Mouse (Mus musculus) spleen, embryonic (tissue): ENCODE measurements around the gene Dhx34.

Experiments
- CTCF ChIA-PET: fragments of 350-600 bp; sonication (Branson Sonifier 250); formaldehyde crosslinking; loops from one replicate; lab custom pipeline; 2022; lab: Charles Lee

Gene Dhx34

DNA sequence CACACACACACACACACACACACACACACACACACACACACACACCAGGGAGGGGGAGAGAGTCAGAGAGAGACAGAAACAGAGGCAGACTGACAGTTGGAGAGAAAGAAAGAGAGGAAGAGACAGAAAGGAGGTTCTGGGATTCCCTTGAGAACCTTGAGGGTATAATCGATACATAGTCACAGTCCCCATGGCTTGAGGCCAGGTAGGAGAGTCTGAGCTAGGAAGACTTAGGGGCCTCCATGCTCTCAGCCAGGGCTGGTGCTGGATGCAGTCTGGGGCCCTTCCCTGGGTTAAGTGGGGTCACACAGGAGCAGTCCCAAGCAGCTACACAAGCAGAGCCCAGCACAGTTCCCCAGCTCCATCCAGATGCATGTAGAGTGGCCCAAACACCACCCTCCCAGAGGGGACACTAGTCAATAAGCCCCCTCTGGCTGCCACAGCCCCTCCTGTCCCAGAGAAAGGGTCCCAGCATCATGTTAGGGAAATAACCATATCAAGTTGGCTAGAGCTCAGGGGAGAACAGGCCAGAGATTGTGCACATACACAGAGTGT lies 49.2 kb downstream of the Dhx34 start:
- CTCF ChIA-PET = interaction anchor here (0.6 to 0.7 kb wide), 3 partner anchors 46 to 121 kb away, joined by 3 to 7 read pairs (median 3); no protein-coding TSS in a partner anchor

DNA sequence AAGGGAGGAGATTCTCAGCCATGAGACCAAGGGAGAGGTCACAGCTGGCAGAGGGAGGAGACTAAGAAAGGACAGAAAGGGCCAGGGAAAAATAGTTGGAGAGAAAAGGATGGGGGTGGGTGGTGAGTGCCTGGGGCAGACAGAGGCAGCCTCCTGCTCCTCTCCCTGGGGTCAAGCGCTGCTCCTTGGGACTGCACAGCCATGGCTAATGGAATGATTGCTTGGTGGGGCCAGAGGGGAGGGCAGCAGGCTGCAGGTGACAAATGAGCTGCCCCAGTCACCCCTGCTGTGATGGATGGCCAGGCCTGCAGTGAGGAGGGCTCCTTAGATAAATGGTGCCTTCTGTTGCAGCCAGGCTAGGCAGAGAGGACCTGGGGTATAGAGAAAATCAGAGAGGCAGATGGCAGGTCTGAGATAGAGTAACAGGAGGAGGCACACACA lies 49.7 kb downstream of the Dhx34 start:
- CTCF ChIA-PET = no interaction called here

DNA sequence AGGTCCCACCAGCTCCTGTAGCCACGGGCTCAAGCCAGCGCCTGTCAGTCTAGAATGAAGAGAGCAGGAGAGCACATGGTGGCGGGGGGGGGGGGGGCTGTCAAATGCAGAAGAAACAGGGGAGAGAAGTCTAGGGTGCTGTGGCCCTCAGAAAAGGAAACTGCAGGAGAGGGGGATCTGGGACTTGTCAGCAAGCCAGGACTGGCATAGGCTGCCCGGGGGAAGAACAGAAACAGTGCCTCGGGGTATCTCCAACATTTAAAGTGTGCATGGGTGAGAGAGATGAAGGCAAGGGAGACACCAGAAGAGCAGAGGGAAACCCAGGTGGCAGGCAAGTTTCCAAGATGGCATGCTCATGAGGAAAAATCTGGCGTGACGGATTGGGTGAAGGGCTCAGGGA lies 59.8 kb downstream of the Dhx34 start:
- CTCF ChIA-PET = interaction anchor here (0.6 kb wide), 1 partner anchor 287 kb away, joined by 7 read pairs; no protein-coding TSS in a partner anchor

DNA sequence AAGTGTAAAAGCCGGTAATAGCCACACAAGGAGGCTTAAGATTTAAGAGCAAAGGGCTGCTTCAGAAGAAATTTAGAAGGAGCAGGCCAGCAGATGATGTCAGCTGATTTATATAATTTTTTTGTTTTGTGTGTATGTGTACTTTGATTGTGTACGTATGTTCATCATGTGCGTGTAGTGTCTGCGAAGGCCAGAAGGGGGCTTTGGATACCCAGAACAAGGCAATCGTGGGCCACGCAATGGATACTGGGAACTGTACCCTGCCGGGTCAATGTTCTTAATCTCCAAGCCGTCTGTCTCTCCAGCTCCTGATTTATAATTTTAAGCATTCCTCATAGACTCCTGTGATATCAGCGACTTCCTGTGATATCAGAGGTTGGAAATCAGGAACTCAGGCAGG lies 60.5 kb downstream of the Dhx34 start:
- CTCF ChIA-PET = interaction anchor here (0.6 kb wide), 1 partner anchor 288 kb away, joined by 7 read pairs; no protein-coding TSS in a partner anchor

DNA sequence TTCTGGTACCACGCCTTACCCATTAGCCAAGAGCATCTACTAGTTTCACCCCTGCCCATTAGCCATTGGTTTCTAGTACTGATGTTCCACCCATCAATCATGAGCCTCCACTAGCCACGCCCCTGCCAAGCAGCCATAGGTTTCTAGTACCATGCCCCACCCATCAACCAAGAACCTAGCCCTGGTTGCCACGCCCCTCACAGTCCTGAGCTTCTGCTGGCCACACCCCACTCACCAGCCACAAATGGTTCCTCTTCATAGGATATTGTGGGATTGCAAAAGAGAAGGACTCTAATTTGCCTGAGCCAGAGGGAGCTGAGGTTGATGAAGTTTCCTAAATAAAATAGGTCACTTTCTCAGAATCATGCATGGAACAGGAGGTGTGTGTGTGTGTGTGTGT lies 61.1 kb downstream of the Dhx34 start:
- CTCF ChIA-PET = no interaction called here

DNA sequence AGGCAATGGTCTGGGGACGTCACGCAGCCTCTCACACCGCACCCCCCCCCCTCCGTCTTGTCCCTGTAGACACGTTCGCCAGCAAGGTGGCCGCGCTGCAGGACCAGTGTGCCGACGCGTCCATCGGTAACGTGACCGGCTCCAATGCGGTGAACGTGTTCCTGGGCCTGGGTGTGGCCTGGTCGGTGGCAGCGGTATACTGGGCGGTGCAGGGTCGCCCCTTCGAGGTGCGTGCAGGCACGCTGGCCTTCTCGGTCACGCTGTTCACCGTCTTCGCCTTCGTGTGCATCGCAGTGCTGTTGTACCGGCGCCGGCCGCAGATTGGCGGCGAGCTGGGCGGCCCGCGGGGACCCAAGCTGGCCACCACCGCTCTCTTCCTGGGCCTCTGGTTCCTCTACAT lies 63.1 kb downstream of the Dhx34 start:
- CTCF ChIA-PET = no interaction called here

DNA sequence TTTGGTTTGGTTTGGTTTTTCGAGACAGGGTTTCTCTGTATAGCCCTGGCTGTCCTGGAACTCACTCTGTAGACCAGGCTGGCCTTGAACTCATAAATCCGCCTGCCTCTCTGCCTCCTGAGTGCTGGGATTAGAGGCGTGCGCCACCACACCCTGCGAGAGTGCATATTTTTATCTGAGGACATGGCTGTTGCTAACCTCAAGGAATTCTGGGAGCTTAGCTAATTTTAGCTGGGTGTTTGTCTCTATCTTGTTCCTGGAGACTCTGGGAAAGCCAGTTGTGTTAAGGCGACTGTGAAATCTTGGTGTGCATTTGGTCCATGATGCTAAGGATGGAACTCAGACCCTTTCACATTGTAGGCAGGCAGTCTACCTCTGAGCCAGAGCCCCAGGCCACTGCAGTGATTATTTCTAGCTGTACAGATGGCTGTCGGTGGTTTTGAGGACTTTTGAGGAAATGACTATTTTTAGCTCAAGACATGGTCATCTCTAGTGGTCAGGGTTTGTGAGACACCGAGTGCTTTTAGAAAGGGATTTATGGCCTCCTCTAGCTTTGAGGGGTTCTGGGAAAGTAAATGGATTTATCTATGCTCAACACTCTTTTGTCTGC lies 65.6 kb downstream of the Dhx34 start:
- CTCF ChIA-PET = no interaction called here

DNA sequence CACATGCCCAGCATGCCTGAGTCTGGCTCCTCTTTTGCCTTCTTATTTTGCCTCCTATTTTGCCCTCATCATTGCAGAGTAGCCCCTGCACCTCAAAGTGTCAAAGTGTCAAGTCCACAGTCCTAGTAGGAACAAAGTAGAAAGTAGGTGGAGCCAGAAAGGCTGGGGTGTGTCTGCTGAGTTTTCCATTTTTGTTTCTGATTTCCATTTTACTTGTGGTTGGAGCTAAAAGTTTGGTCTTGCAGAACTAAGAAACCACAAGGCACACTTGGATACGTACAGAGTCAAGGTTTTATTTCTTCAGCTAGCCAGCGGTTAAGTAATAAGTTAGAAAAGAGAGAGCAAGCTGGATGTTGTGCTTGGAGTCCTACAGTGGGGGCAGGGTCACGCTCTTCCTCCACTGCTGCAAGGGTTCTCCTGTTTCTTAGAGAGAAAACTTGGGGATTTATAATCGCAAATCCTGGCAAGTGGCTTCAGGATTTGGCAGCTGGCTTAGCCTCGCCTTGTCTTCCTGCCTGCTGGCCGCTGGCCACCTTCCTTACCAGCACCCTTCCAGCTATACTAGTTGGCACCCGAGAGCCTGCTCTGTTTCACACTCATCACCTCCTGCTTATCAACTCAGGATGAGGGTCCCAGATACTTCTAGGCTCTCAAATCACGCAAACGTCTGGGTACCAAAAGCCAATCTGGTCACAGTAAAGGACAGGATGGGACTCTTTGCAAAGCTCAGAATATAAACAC lies 66.5 kb downstream of the Dhx34 start:
- CTCF ChIA-PET = no interaction called here

DNA sequence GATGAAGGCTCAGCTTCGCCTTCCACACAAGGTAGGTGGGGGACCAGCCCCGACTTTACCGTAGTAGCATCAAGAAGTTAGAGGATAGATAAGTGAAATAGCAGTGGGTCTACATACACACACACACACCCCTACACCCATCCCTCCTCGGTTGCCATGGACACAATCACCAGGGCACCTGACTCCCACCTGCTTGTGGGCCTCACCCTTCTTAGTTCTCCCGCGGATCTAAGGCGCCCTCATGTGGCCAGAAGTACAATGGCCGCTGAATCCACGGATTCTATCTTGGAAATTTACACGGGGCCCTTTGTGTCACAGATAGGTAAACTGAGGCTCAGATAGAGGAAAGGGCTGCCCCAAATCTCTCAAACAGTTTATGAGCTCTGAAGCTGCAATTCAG lies 68.3 kb downstream of the Dhx34 start:
- CTCF ChIA-PET = interaction anchor here (0.6 kb wide), 1 partner anchor 76 kb away, joined by 4 read pairs; no protein-coding TSS in a partner anchor

DNA sequence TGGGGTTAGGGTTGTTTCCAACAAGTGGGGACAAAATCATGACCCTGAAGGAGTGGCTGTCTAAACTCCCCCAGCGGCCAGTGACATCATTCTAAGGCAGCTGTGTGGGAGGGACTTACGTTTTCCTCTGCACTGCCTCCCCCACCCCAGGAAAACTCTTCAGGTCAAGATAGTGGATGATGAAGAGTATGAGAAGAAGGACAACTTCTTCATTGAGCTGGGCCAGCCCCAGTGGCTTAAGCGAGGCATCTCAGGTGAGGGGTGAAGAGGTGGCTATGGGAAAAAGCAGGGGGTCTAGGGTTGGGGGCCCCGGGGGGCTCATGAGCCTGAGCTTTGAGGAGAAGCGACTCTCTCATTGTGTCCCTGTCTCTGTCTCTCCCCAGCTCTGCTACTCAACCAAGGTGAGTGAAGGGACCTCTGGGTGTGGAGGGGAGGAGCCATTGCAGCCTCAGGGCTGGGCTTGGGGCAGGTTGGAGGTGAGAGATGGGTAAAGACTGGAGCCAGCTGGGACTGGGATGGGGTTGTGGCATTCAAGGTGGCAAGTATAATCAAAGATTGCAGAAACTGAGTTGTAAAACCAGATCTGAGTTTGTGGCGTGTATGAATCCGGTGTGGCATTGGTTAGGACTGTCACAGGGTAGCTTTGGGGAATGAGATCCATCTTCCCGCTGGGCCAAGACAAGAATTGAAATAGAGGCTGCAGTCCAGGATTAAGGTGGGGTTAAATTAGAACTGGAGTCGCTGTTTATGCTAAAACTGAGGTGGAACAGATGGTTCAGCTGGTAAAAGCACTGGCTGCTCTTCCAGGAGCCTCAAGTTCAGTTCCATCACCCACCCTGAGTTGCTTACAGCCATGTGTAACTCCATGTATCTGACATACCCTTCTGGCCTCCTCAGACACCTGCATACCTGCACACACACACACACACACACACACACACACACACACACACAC lies 71.4 kb downstream of the Dhx34 start:
- CTCF ChIA-PET = no interaction called here

DNA sequence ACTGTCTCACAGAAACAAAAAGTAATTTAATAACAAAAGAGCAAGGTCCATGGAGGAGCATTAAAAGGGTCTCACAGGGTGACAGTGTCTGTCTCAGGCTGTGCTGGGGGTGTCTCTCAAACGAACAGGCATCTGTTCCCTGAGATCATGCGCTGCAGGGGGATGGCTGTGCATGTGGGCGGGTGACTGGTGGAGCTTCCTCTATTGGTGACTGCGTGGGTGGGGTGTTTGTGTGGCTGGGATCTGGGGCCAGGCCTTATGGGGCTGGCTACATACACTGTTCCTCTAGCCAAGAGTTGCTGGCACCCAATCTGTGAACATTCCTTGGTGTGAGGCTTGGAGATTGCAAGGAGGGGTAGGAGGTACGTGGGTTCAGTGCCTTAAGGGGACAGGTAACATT lies 72.6 kb downstream of the Dhx34 start:
- CTCF ChIA-PET = no interaction called here

DNA sequence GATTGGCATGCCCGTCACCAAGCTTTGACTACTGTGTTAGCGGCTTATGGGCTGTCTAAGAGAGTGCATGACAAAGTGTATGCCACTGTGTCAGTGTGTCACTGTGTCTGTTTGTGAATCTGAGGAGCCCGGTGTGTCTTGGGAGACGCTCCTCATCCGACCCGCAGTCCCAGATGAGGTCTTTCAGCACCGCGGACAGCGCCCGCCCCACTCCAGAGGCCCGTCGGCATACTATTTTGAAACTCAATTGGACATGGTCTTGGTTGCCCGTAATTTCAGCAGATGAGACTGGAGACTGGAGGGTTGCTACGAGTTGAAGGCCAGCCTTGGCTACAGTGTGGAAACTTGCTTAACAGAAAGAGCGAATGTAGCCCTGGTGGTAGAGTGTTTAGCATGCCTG lies 74.2 kb downstream of the Dhx34 start:
- CTCF ChIA-PET = no interaction called here
